Mouse (Mus musculus) neutrophil, adult 65 days (primary cell): ENCODE results near the gene Zfp661. TPM values are rescaled to one million over a fixed set of nuclear protein-coding genes. Genes with fewer than 3 reads are reported as not detected.

ENCODE experiments used
- total RNA-seq: library from RNA; stranded (reverse); gene quantifications from 2 replicates; pipeline ENCODE4 v1.2.4, GENCODE M21; 2023

The Zfp661 gene
- total RNA-seq: 0.54 and 0.63 TPM in 2 replicates

DNA sequence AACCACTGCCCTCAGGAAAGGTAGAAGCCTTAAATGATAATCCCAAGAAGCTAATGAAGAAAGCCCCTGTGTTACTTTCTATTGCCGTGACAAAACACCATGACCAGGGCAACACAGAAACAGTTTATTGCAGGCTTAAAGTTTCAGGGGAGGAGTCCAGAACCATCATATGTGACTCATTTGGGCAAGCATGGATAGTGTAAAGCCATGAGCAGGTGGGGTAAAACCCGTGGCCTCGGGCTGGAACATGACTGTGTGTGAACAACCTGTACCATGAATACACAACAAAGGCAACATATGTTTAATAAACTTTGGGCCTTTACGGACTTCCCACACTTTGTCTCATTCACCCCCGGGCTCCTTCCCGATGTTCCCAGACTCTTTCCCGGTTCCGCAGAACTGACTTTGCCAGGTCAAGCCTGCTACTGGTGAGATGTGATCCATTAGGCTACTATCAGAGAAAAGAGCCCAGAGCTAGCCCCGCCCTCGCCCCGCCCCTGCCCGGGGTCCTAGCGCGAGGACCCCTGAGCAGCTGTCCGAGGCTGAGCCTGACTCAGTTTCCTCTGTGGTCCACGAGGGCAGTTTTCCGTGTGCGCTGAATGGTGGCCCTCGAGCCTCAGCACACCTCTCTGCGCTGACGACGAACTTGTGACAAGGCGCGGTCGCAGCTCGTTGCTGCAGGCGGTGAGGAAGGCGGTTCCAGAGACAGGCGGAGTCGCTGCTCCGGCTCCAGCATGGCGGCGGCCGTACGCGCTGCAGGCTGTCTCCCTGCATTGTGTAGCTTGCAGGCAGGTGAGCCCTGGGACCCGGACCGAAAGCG lies at the start of gene Zfp661, which contains the start of gene Mrps5:
TSS of gene Zfp661 (minus strand) at position 401 of the 820 bp plus-strand sequence.
TSS of gene Mrps5 (plus strand) at position 529 of the 820 bp plus-strand sequence.

DNA sequence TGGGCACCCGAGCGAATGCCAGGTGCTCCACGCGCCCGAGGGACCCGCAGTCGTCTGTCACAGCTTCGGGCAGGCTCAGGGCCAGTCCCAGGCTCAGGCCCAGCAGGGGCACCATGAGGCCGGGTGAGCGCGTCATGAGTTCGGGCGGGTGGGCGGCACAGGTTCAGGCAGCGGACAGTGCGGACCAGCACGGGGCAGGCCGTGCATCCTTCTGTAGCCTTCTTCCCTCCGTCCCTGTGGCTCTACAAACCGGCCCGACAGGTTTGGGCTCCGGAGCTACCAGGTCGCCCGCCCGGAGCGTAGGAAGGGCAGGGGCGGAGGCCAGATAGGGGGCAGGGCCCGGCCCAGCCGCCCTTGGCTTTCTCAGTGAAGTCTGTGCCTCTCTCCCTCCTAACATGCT lies 45.7 kb downstream of the Zfp661 start, which contains the start of gene Prom2:
TSS of gene Prom2 (minus strand) at position 283 of the 400 bp plus-strand sequence.

Other genes starting within 250 kb of the Zfp661 start
- gene Astl, start 248.5 kb downstream of the Zfp661 start, total RNA-seq: not detected in 2 replicates
- gene Adra2b, start 223.9 kb downstream of the Zfp661 start, total RNA-seq: not detected in 2 replicates
- gene Gpat2, start 161.9 kb downstream of the Zfp661 start, total RNA-seq: not detected in 2 replicates
- 5.1 and 5.6 TPM in 2 replicates for gene Fahd2a, start 142.5 kb downstream of the Zfp661 start, total RNA-seq
- gene Kcnip3, start 65.0 kb downstream of the Zfp661 start, total RNA-seq: 0.52 and 1.8 TPM in 2 replicates
- not detected in 2 replicates for gene Prom2, start 45.6 kb downstream of the Zfp661 start, total RNA-seq
- gene Mrps5, start 128 bp upstream of the Zfp661 start, total RNA-seq: 22.6 and 37.4 TPM in 2 replicates
- not detected in 2 replicates for gene Mal, start 69.6 kb upstream of the Zfp661 start, total RNA-seq
- gene Mall, start 142.8 kb upstream of the Zfp661 start, total RNA-seq: not detected in 2 replicates
- 0.45 and 1.4 TPM in 2 replicates for gene Nphp1, start 201.8 kb upstream of the Zfp661 start, total RNA-seq
- gene Mtln, start 205.4 kb upstream of the Zfp661 start, total RNA-seq: 1.9 and 2.6 TPM in 2 replicates
- gene Bub1, start 244.8 kb upstream of the Zfp661 start, total RNA-seq: 19.0 and 21.7 TPM in 2 replicates